Mouse (Mus musculus): ENCODE measurements around the gene Ece2.

The Ece2 gene

DNA sequence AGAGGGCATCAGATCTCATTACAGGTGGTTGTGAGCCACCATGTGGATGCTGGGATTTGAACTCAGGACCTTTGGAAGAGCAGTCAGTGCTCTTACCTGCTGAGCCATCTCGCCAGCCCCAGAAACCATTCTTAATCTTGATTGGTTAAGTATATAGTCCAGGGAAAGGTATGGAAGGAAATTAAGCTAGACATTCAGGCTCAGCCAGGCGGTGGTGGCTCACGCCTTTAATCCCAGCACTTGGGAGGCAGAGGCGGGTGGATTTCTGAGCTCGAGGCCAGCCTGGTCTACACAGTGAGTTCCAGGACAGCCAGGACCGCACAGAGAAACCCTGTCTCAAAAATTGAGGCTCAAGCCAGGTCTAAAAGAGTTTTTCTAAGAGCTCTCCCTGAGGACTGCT, 38.4 kb downstream of the Ece2 start, which contains the start of gene Eif4g1:
Eif4g1 (plus strand) TSS at position 301 of the 400 bp plus-strand sequence.
- POLR2A ChIA-PET, result interaction anchor here in 3 of 4 experiments (0.6 to 7.1 kb wide), 21 partner anchors 8 to 1871 kb away, joined by 3 to 53 read pairs (median 4); partner anchors contain the start of genes Abcf3 (in 1 of the 3), Eif2b5 (in 1 of the 3) and Psmd2 (in 1 of the 3)
- CTCF ChIA-PET, result interaction anchor here in 3 of 4 experiments (0.6 to 1.3 kb wide), 9 partner anchors 10 to 382 kb away, joined by 3 to 6 read pairs (median 4); no protein-coding TSS in a partner anchor

DNA sequence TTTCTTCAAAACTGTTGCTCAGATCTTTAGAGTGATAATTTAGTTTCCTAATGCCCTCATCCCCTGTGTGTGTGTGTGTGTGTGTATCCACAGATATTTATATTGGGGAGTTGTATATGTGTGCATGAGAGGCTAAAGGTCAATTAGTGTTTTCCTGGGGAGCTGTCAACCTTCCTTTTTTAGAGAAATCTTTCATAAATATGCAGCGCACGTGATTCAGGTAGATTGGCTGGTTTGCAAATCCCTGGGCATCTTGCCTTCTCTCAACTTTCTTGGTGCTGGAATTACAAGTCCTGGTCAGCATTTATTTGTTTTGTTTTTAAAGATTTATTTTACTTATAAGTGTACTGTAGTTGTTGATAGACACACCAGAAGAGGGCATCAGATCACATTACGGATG, 40.7 kb downstream of the Ece2 start:
- POLR2A ChIA-PET, result interaction anchor here in 2 of 4 experiments (0.7 to 14.8 kb wide), 8 partner anchors 12 to 1933 kb away, joined by 3 to 298 read pairs (median 6); partner anchors contain the start of genes Ap2m1 (in 1 of the 2), Eif2b5 (in 1 of the 2), Fam131a (in 1 of the 2) and Psmd2 (in 1 of the 2)
- CTCF ChIA-PET, result interaction anchor here in 1 of 4 experiments (0.6 kb wide), 1 partner anchor 18 kb away, joined by 3 read pairs; no protein-coding TSS in a partner anchor

DNA sequence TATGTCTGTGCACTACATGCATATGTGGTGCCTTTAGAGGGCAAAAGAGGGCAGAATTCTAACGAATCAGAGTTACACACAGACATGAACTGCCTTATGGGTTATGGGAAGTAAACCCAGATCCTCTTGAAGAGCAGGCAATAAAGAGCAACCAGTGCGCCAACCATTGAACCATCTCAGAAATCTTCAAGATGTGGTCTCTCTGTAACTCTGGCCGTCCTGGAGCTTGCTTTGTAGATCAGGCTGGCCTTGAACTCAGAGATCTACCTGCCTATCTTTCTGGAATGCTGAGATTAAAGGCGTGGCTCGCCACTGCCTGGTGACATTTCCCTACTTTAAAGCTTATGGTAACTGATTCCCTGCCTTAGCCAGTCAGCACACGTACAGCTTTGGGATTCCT, 42.3 kb downstream of the Ece2 start:
- CTCF ChIA-PET, result interaction anchor here (0.6 to 1.4 kb wide), 7 partner anchors 30 to 518 kb away, joined by 3 to 4 read pairs (median 3); partner anchors contain the start of genes Alg3 (in 2 of the 4), Clcn2 (in 2 of the 4), Eef1akmt4 (in 2 of the 4) and Gm49333 (in 2 of the 4)
- POLR2A ChIA-PET, result interaction anchor here (0.6 to 14.8 kb wide), 79 partner anchors 8 to 1312 kb away, joined by 3 to 298 read pairs (median 5); partner anchors contain the start of genes Fam131a (in 4 of the 4), Abcf3 (in 3 of the 4), Clcn2 (in 3 of the 4) and Polr2h (in 3 of the 4)

DNA sequence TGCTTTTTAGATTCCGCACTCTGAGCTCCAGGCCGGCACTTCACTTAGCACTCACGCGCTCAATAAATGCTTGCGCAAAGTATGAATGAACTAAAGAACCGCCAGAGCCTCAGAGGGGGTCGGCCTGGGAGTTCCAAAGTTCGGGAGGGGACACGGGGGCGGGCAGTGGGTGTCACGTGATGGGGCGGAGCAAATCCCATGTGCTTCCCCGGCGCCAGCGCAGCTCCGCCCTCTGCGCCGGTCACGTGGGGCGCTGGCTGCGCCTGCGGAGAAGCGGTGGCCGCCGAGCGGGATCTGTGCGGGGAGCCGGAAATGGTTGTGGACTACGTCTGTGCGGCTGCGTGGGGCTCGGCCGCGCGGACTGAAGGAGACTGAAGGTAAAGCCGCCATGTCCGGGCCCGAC, 42.9 kb downstream of the Ece2 start:
- ChIA-PET CTCF (interaction anchor here (0.6 to 1.4 kb wide), 7 partner anchors 30 to 517 kb away, joined by 3 to 4 read pairs (median 3); partner anchors contain the start of genes Alg3 (in 2 of the 4), Clcn2 (in 2 of the 4), Eef1akmt4 (in 2 of the 4) and Gm49333 (in 2 of the 4)), POLR2A (interaction anchor here (0.6 to 14.8 kb wide), 78 partner anchors 8 to 1311 kb away, joined by 3 to 298 read pairs (median 5); partner anchors contain the start of genes Fam131a (in 4 of the 4), Clcn2 (in 3 of the 4), Polr2h (in 3 of the 4) and Psmd2 (in 3 of the 4))

DNA sequence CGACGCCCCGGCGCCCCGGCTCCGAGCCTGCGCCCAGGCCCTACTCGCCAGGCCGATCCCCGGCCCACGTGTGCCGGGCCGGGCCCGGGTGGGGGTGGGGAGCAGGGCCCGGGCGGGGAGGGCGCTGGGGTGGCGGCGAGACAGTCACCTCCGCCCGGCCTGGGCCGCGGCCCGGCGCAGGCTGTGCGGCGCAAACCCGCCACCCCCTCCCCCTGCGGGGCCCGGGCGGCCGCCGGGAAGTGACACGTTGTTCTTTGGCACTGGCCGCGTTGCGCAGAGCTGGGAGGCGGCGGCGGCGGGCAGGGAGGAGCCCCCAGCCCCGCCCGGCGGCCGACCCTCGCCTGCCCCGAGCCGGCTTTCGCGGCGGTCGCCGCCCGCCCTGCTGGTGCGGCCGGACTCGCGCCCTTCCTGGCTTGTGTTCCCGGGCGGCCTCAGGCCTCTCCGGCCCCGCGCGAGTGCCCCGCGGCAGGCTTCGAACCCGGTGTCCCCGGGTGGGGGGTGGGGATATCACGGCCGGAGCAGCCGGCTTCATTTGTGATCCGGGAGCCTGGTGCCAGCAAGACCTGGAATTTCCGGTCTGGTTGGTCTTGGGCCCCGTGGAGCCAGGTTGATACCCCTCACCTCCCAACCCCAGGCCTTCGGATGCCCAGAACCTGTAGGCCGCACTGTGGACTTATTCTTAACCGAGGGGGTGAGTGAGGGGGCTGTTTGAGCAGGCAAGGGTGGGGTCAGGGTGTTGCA, 43.5 kb downstream of the Ece2 start:
- POLR2A ChIA-PET, result interaction anchor here (0.5 to 14.8 kb wide), 79 partner anchors 9 to 1795 kb away, joined by 3 to 298 read pairs (median 5); partner anchors contain the start of genes Alg3 (in 3 of the 4), Clcn2 (in 3 of the 4), Dvl3 (in 3 of the 4) and Eef1akmt4 (in 3 of the 4)
- CTCF ChIA-PET, result interaction anchor here (0.7 to 1.4 kb wide), 7 partner anchors 20 to 531 kb away, joined by 3 to 6 read pairs (median 3); partner anchors contain the start of genes Clcn2 (in 2 of the 4), Polr2h (in 2 of the 4), Alg3 (in 1 of the 4) and Eef1akmt4 (in 1 of the 4)

DNA sequence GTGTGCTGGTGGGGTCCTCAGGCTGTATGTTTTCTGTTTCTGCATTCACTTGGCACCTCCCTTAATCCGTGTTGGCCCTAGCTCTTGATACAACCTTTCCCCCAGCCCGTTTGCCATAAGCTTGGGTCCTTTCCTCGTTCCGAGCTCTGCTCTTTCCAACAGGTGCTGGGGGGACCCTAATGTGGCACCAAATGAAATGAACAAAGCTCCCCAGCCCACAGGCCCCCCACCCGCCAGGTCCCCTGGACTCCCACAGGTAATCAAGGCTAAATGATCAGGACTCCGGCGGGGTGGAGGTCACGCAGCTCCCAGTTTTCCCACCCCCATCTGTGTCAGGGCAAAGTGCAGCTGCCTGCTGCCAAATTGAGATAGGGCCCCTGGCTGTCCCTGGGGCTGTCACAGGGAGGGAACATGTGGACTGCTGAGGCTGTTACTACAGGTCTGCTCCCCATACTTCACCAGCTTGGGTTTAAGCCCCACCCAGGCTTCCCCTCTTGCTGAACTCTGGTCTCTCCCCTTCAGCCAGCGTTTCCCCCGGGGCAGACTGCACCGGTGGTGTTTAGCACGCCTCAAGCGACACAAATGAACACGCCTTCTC, 44.2 kb downstream of the Ece2 start:
- POLR2A ChIA-PET, result interaction anchor here (0.5 to 14.8 kb wide), 64 partner anchors 8 to 1796 kb away, joined by 3 to 298 read pairs (median 5); partner anchors contain the start of genes Alg3 (in 3 of the 4), Eef1akmt4 (in 3 of the 4), Fam131a (in 3 of the 4) and Gm49333 (in 3 of the 4)
- CTCF ChIA-PET, result interaction anchor here (0.7 to 1.2 kb wide), 5 partner anchors 20 to 531 kb away, joined by 3 to 6 read pairs (median 3); partner anchors contain the start of genes Clcn2 (in 1 of the 4), Ephb3 (in 1 of the 4), Fam131a (in 1 of the 4) and Polr2h (in 1 of the 4)

DNA sequence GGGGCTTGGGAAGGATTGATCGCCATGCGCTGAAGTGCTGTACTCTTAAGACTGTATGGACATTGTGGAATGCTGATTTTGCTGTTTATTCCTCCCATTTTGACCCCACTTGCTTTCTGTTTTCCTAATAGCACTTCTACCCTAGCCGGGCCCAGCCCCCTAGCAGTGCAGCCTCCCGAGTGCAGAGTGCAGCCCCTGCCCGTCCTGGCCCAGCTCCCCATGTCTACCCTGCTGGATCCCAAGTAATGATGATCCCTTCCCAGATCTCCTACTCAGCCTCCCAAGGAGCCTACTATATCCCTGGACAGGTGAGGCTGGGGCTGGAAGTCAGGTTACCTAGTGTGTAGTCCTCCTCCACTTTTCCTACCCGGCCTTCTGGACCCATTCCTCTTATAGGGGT, 45.6 kb downstream of the Ece2 start:
- ChIA-PET CTCF (no interaction called here), POLR2A (interaction anchor here in 2 of 4 experiments (0.6 to 14.8 kb wide), 17 partner anchors 8 to 177 kb away, joined by 3 to 298 read pairs (median 13); partner anchors contain the start of genes Fam131a (in 2 of the 2), Clcn2 (in 1 of the 2), Dvl3 (in 1 of the 2) and Eif2b5 (in 1 of the 2))

DNA sequence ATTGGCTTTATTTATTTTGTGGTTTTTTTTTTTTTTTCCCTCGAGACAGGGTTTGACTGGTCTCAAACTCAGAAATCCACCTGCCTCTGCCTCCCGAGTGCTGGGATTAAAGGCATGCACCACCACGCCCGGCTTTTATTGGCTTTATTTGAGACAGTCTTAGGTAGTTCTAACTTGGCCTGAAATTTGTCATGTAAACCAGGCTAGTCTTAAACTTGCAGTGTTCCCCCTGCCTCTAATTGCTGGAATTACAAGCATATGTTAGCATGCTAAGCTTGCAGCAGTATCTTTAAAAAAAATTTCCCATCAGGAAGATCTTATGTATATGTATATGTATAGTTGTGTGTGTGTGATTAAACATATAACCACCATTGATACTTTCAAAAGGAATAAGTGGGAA, 47.1 kb downstream of the Ece2 start:
- CTCF ChIA-PET, result interaction anchor here (0.5 to 1.6 kb wide), 5 partner anchors 25 to 167 kb away, joined by 3 to 9 read pairs (median 6); no protein-coding TSS in a partner anchor

DNA sequence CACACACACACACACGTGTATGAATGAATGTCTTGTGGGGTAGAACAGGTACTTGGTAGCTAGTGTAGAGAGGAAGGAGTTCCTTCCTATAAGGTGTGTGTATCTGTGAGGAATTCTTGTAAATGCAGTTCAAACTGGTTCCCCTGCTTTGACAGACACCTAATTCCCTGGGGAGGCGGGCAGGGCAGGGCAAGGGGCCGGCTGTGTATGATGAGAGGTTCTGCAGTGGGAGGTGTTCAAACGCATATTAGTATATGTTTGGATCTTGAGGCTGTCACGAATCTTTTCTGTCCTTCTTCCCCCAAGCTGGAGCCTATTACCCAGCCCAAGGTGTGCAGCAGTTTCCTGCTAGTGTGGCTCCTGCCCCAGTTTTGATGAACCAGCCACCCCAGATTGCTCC, 47.8 kb downstream of the Ece2 start:
- CTCF ChIA-PET, result interaction anchor here in 3 of 4 experiments (0.5 to 1.6 kb wide), 3 partner anchors 25 to 184 kb away, joined by 3 to 6 read pairs (median 6); no protein-coding TSS in a partner anchor

More for the DNA sequence above, 47.1 kb downstream of the Ece2 start:
- POLR2A ChIA-PET, result interaction anchor here (0.5 to 14.8 kb wide), 36 partner anchors 8 to 716 kb away, joined by 3 to 298 read pairs (median 4); partner anchors contain the start of genes Eif4g1 (in 2 of the 4), Fam131a (in 2 of the 4), Abcf3 (in 1 of the 4) and Alg3 (in 1 of the 4)

DNA sequence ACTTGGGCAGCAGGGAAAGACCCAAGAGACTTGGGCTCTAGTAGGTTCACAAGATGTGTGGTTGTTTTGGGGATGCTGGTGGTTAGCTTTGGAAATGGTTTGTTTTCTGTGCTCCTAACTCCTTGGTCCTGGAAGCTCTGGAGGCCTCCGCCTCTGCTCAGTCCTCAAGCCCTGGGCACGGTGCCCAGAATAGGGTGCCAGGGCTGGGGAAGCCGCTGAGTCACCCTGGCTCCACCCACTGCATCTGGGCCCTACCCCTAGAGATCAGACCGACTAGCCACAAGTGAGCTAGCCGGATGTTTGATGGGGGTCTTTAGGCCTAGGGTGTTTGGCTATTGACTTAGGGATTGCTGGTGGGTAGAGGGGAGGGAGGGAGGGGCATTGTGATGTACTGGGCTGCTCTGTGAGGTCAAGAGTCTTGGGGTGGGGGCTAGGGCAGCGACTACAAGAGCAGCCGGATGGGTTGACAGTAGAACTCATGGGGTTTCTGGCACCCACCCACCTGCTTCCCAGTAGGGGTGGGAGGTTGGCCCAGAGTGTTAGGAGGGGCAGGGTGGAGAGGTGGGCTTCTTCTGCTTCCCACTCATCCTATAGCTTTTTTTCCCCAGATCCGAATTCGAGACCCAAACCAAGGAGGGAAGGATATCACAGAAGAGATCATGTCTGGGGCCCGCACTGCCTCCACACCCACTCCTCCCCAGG, 48.5 kb downstream of the Ece2 start:
- ChIA-PET CTCF (interaction anchor here in 2 of 4 experiments (0.6 to 1.6 kb wide), 2 partner anchors 24 to 143 kb away, joined by 6 to 7 read pairs; partner anchors contain the start of gene Ap2m1 (in 1 of the 2)), POLR2A (interaction anchor here (0.6 to 14.8 kb wide), 29 partner anchors 9 to 999 kb away, joined by 3 to 298 read pairs (median 4); partner anchors contain the start of genes Fam131a (in 3 of the 4), Eif4g1 (in 2 of the 4), Psmd2 (in 2 of the 4) and Abcf3 (in 1 of the 4))

More for the DNA sequence above, 47.8 kb downstream of the Ece2 start:
- POLR2A ChIA-PET, result interaction anchor here (0.6 to 14.8 kb wide), 38 partner anchors 9 to 999 kb away, joined by 3 to 298 read pairs (median 4); partner anchors contain the start of genes Fam131a (in 3 of the 4), Eif4g1 (in 2 of the 4), Abcf3 (in 1 of the 4) and Alg3 (in 1 of the 4)

DNA sequence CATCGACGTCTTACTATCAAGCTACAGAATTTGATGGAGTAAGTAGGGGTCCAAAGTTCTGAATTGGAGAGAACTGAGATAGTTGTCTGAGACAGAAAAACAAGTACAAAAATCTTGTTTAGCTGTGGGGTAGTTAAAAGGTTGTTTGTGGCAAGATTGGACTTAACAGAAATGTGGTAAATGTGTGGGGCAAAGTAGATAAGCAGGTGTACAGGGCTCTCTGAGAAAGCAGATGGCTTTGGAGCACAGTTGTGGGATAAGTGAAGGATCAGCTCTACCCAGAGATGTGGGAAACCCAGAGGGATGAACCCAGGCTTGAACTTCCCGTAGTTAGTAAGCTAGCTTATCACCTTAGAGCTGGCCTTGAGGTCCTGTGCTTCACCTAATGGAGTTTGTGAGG, 61.1 kb downstream of the Ece2 start:
- CTCF ChIA-PET, result interaction anchor here in 1 of 4 experiments (0.8 kb wide), 1 partner anchor 175 kb away, joined by 3 read pairs; no protein-coding TSS in a partner anchor
- POLR2A ChIA-PET, result interaction anchor here (0.6 to 14.3 kb wide), 22 partner anchors 10 to 192 kb away, joined by 3 to 298 read pairs (median 4); partner anchors contain the start of genes Dvl3 (in 2 of the 4), Abcf3 (in 1 of the 4), Eif2b5 (in 1 of the 4) and Eif4g1 (in 1 of the 4)

DNA sequence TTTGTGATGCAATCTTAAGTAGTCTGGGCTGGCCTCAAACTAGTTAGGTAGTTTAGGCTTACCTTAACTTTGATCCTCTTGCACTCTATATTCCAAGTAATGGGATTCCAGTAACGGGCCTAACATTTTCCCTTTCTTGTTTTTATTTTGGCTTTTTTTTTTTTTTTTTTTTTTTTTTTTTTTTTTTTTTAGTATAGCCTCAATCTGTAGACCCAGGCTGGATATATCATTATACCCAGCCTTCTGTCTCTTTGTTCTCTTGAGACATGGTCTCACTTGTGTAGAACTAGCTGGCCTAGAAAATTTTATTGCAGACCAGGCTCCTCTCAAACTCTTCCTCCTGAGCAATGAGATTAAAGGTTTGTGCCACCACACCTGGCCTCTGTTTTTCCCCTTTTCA, 62.0 kb downstream of the Ece2 start:
- ChIA-PET POLR2A (interaction anchor here (0.6 to 14.3 kb wide), 19 partner anchors 8 to 701 kb away, joined by 3 to 298 read pairs (median 4); partner anchors contain the start of genes Abcf3 (in 1 of the 4), Clcn2 (in 1 of the 4), Dvl3 (in 1 of the 4) and Eif4g1 (in 1 of the 4)), CTCF (interaction anchor here in 1 of 4 experiments (1.4 kb wide), 1 partner anchor 11 kb away, joined by 6 read pairs; no protein-coding TSS in a partner anchor)

DNA sequence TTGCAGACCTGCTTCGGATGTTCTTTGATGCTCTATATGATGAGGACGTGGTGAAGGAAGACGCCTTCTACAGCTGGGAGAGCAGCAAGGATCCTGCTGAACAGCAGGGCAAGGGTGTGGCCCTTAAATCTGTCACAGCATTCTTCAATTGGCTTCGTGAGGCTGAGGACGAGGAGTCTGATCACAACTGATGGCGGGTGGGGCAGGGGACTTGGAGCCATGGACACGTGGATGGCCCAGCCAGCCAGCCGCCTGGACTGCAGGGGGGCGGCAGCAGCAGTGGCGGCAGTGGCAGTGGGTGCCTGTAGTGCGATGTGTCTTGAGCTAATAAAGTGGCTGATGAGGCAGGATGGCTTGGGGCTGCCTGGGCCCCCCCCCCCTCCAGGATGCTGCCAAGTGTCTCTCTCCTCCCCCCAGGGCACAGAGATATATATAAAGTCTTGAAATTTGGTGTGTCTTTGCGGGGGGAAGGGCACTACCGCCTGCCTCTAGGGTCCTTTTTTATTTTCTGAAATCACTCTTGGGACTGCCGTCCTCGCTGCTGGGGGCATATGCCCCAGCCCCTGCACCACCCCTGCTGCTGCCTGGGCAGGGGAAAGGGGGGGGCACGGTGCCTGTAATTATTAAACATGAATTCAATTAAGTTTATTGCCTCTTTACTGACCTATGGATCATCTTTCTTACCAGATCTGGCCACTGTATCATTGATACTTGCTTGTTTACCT, 62.8 kb downstream of the Ece2 start:
- ChIA-PET CTCF (interaction anchor here in 1 of 4 experiments (1.4 kb wide), 1 partner anchor 10 kb away, joined by 6 read pairs; no protein-coding TSS in a partner anchor), POLR2A (interaction anchor here (1.0 to 14.3 kb wide), 26 partner anchors 9 to 701 kb away, joined by 3 to 298 read pairs (median 4); partner anchors contain the start of genes Abcf3 (in 1 of the 4), Clcn2 (in 1 of the 4), Dvl3 (in 1 of the 4) and Eif2b5 (in 1 of the 4))

DNA sequence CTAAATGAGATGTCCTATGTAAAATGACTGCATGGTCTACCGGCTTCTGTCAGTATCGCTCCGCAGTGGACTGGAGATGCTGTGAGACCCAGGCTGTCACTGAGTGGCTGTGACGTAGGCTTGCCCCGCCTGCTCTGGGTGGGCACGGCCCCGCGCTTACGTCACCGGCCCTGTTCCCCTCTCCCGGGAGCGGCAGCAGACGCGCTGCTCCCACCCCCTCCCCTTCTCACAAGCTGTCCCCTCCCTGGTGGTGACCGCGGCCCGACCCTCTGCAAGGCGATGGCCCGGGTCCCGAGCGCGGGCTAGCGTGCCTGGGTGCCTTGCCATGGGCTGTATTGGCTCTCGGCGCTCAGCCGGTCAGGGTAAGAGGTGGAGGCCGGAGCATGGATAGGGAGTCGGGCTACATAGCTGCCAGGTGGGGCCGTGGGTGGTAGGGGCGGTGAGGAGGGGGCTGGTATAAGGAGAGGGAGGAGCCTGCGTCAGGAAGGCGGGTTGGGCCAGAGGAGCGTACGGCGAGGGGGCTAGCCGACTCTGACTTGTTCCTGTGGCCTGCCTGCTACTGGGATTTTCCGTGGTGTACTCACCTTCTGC, 63.6 kb downstream of the Ece2 start, which contains the start of gene Fam131a:
Fam131a (plus strand) TSS at position 131 of the 591 bp plus-strand sequence.
- CTCF ChIA-PET, result interaction anchor here (0.5 to 1.4 kb wide), 8 partner anchors 9 to 205 kb away, joined by 3 to 6 read pairs (median 4); partner anchors contain the start of gene Clcn2 (in 1 of the 4)
- POLR2A ChIA-PET, result interaction anchor here (0.6 to 14.3 kb wide), 27 partner anchors 9 to 1558 kb away, joined by 3 to 298 read pairs (median 4); partner anchors contain the start of genes Clcn2 (in 1 of the 4), Dvl3 (in 1 of the 4), Eif2b5 (in 1 of the 4) and Polr2h (in 1 of the 4)

Data from embryonic stem cell, embryonic (primary cell).